In the genomic region with DNA sequence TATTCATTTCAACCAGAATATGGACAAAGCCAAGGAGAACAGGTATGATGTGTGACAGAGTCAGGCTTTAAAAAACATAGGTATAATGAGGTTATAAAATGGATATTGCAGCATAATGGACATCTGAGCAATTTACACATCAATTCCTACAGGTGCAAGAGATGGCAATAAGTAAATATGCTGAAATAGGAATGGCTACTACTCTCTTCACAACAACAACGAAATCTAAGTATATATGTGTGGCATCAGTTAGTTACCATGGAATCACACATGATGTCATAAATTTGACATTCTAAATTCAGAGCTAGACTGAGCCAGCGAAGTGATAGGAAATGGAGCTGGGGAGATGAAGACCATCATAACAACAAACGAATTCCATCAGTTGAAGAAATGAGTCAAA, we compare ENCODE assay signal across 37 mouse cellular contexts. TPM values are rescaled to one million over a fixed set of nuclear protein-coding genes. Genes with fewer than 3 reads are reported as not detected.
"Had no signal": no experiment of that assay in that cellular context is flagged by ENCODE, and none has a peak within 500 bp of the region (broad histone marks: within the 10 kb centered on the region; RNA-seq: fewer than 3 reads in every experiment).

A gene (plus strand): TSS at position 301 of the 400 bp plus-strand sequence.

- H3K36me3 ChIP-seq: limb, embryonic 10.5 days; limb, embryonic 12.5 days; limb, embryonic 13.5 days; limb, embryonic 15.5 days; liver, embryonic 12.5 days; liver, embryonic 13.5 days; liver, embryonic 15.5 days; lung, embryonic 15.5 days; midbrain, embryonic 10.5 days; midbrain, embryonic 12.5 days; midbrain, embryonic 13.5 days; midbrain, embryonic 15.5 days had no signal

- DNase-seq: left cerebral cortex, postnatal 4 days; liver; liver, embryonic 13.5 days; liver, postnatal 0 days; lung, adult 18-20 months; lung, adult 2 months; lung, embryonic 14.5 days; lung, postnatal 10 days; lung, postnatal 14 days; lung, postnatal 36 days; lung, postnatal 4 days; midbrain, embryonic 14.5 days had no signal

- H3K4me1 ChIP-seq: limb, embryonic 10.5 days; limb, embryonic 12.5 days; limb, embryonic 13.5 days; limb, embryonic 15.5 days; liver, embryonic 12.5 days; liver, embryonic 13.5 days; liver, embryonic 15.5 days; lung, embryonic 15.5 days; megakaryocyte, embryonic 14.5 days; midbrain, embryonic 10.5 days; midbrain, embryonic 12.5 days; midbrain, embryonic 13.5 days; midbrain, embryonic 15.5 days had no signal

- H3K27me3 ChIP-seq: limb, embryonic 12.5 days; limb, embryonic 13.5 days; limb, embryonic 15.5 days; liver, embryonic 12.5 days; liver, embryonic 13.5 days; liver, embryonic 15.5 days; lung, embryonic 15.5 days; megakaryocyte, embryonic 14.5 days; midbrain, embryonic 12.5 days; midbrain, embryonic 13.5 days; midbrain, embryonic 15.5 days had no signal

- H3K4me3 ChIP-seq: left cerebral cortex, adult 2 months; limb, embryonic 10.5 days; limb, embryonic 12.5 days; limb, embryonic 13.5 days; limb, embryonic 15.5 days; liver, embryonic 12.5 days; liver, embryonic 13.5 days; liver, embryonic 15.5 days; lung, embryonic 15.5 days; megakaryocyte, embryonic 14.5 days; midbrain, embryonic 10.5 days; midbrain, embryonic 12.5 days; midbrain, embryonic 13.5 days; midbrain, embryonic 15.5 days; myocyte had no signal

- H3K27ac ChIP-seq: left cerebral cortex, adult 2 months; limb, embryonic 10.5 days; limb, embryonic 12.5 days; limb, embryonic 13.5 days; limb, embryonic 15.5 days; liver, embryonic 12.5 days; liver, embryonic 13.5 days; liver, embryonic 14.5 days; liver, embryonic 15.5 days; lung, embryonic 15.5 days; macrophage; midbrain, embryonic 10.5 days; midbrain, embryonic 12.5 days; midbrain, embryonic 13.5 days; midbrain, embryonic 15.5 days had no signal

RNA-seq across cellular contexts. Expression of the gene that starts here (rescaled TPM):
- polyA plus RNA-seq: limb, embryonic 10.5 days; limb, embryonic 11.5 days; limb, embryonic 12.5 days; limb, embryonic 13.5 days; limb, embryonic 14.5 days; limb, embryonic 15.5 days; liver, adult 2 months; liver, embryonic 11.5 days; liver, embryonic 12.5 days; liver, embryonic 13.5 days; liver, embryonic 14.5 days; liver, embryonic 15.5 days; liver, embryonic 16.5 days; liver, postnatal 0 days; lung, adult 2 months; lung, embryonic 15.5 days; lung, embryonic 16.5 days; macrophage; midbrain, embryonic 10.5 days; midbrain, embryonic 11.5 days; midbrain, embryonic 12.5 days; midbrain, embryonic 13.5 days; midbrain, embryonic 14.5 days; midbrain, embryonic 15.5 days; midbrain, embryonic 16.5 days; midbrain, postnatal 0 days; myocyte had no signal
